Mouse (Mus musculus): Measurements from ENCODE around the gene Inava.

GRCm38 (mm10) chr1:136227870-136228269 lies 6.2 kb downstream of the Inava start:
- TF ChIP-seq CTCF (IDR thresholded peaks at IDR 0.05; ENCODE audit: low read depth, low read length) (no peak), POLR2A (IDR thresholded peaks at IDR 0.05; ENCODE audit: insufficient read depth, low read length) (no peak)
